Mouse (Mus musculus): ENCODE results near the gene Fgfr2.

- TF ChIP-seq CTCF (IDR thresholded peaks at IDR 0.05; ENCODE audit: insufficient read depth, low read length) = no peak
- no peak for TF ChIP-seq POLR2A (IDR thresholded peaks at IDR 0.05; ENCODE audit: borderline replicate concordance, extremely low read depth, low read depth, low read length)
These were observed 1292.9 kb downstream of the Fgfr2 start for GRCm38 (mm10) chr7:131830261-131830660.
